Mouse (Mus musculus): ENCODE measurements around the gene Gadd45gip1. TPM values are rescaled to one million over a fixed set of nuclear protein-coding genes. Genes with fewer than 3 reads are reported as not detected.
A peak's percentile ranks its signal among the peaks of the same experiment; 100 is the strongest.

The Gadd45gip1 gene
- polyA plus RNA-seq, 1 experiment = 50.5 TPM

- Histone ChIP-seq H3K36me3 (ENCODE audit: control insufficient read depth, insufficient read depth, low read length) (peaks cover 67% of the 10 kb centered on the region), H3K4me3 (ENCODE audit: low read depth, low read length) (no peak overlapping the region), H3K27ac (ENCODE audit: insufficient read depth, low read depth, low read length) (no peak overlapping the region), H3K27me3 (ENCODE audit: control insufficient read depth, insufficient read depth, low read length) (no peaks in the 10 kb centered on the region), H3K4me1 (ENCODE audit: control insufficient read depth, insufficient read depth, insufficient read length, low read length) (no peaks in the 10 kb centered on the region)
- TF ChIP-seq POLR2A (IDR thresholded peaks at IDR 0.05; ENCODE audit: low read depth, low read length) (no peak), CTCF (IDR thresholded peaks at IDR 0.05; ENCODE audit: extremely low read depth, insufficient read length, insufficient replicate concordance, low read depth, low read length) (no peak)
- WGBS = 82% methylated on average over 5 of the region's 5 CpGs
Observed at GRCm38 (mm10) chr8:84838513-84838912, 7.2 kb downstream of the Gadd45gip1 start.

- no peak overlapping the region for H3K4me3 ChIP-seq (ENCODE audit: low read depth, low read length)
- TF ChIP-seq CTCF (IDR thresholded peaks at IDR 0.05; ENCODE audit: extremely low read depth, insufficient read length, insufficient replicate concordance, low read depth, low read length) (no peak), POLR2A (IDR thresholded peaks at IDR 0.05; ENCODE audit: low read depth, low read length) (no peak)
- no peak overlapping the region for H3K27ac ChIP-seq (ENCODE audit: insufficient read depth, low read depth, low read length)
- peaks cover 70% of the 10 kb centered on the region for H3K36me3 ChIP-seq (ENCODE audit: control insufficient read depth, insufficient read depth, low read length)
- peaks cover 2% of the 10 kb centered on the region; the same call in 1 of the 2 replicates for H3K4me1 ChIP-seq (ENCODE audit: control insufficient read depth, insufficient read depth, insufficient read length, low read length)
- WGBS = 57% methylated on average over 2 of the region's 2 CpGs
- H3K27me3 ChIP-seq (ENCODE audit: control insufficient read depth, insufficient read depth, low read length) = no peaks in the 10 kb centered on the region
Observed at GRCm38 (mm10) chr8:84839411-84839810, 8.1 kb downstream of the Gadd45gip1 start.

DNA sequence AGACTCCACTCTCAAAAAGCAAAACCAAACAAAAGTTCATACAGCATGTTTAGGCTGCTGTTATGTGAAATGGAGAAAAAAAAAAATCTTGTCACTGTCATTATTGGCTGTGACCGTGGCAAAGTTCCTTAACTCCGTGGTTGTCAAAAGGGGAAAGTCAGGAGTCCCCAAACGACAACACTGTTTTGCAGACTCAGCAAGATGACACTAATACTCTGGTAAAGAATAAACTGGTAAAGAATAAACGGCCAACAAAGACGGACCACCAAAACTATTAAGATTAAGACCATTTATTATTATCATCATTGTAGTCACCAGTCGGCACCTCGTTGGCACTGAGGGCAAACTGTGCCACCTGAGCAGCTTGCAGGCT lies 8.5 kb downstream of the Gadd45gip1 start:
- Histone ChIP-seq H3K4me3 (ENCODE audit: low read depth, low read length) (peak overlapping the region; percentile 79), H3K27ac (ENCODE audit: insufficient read depth, low read depth, low read length) (no peak overlapping the region), H3K4me1 (ENCODE audit: control insufficient read depth, insufficient read depth, insufficient read length, low read length) (peaks cover 7% of the 10 kb centered on the region; the same call in 1 of the 2 replicates), H3K27me3 (ENCODE audit: control insufficient read depth, insufficient read depth, low read length) (no peaks in the 10 kb centered on the region), H3K36me3 (ENCODE audit: control insufficient read depth, insufficient read depth, low read length) (peaks cover 71% of the 10 kb centered on the region)
- whole genome bisulfite sequencing = under 1% methylated on average over 7 of the region's 7 CpGs
- no peak for TF ChIP-seq CTCF (IDR thresholded peaks at IDR 0.05; ENCODE audit: extremely low read depth, insufficient read length, insufficient replicate concordance, low read depth, low read length)
- TF ChIP-seq POLR2A (IDR thresholded peaks at IDR 0.05; ENCODE audit: low read depth, low read length) = no peak

GRCm38 (mm10) chr8:84840248-84840999 lies 9.1 kb downstream of the Gadd45gip1 start, which contains the start of gene Rad23a:
Gene Rad23a (minus strand): TSS chr8:84840665.
- TF ChIP-seq CTCF (IDR thresholded peaks at IDR 0.05; ENCODE audit: extremely low read depth, insufficient read length, insufficient replicate concordance, low read depth, low read length) (no peak), POLR2A (IDR thresholded peaks at IDR 0.05; ENCODE audit: low read depth, low read length) (peak; percentile 52; the same call in 1 of the 2 replicates)
- no peaks in the 10 kb centered on the region for H3K27me3 ChIP-seq (ENCODE audit: control insufficient read depth, insufficient read depth, low read length)
- peaks cover 7% of the 10 kb centered on the region; the same call in 1 of the 2 replicates for H3K4me1 ChIP-seq (ENCODE audit: control insufficient read depth, insufficient read depth, insufficient read length, low read length)
- H3K27ac ChIP-seq (ENCODE audit: insufficient read depth, low read depth, low read length) = 0 out of 2 replicates have a peak within 1 kb of the TSS, but pooled peaks have one; percentile 17
- peak within 1 kb of the TSS; percentile 79 for H3K4me3 ChIP-seq (ENCODE audit: low read depth, low read length)
- peaks cover 70% of the 10 kb centered on the region for H3K36me3 ChIP-seq (ENCODE audit: control insufficient read depth, insufficient read depth, low read length)
- WGBS = 1% methylated on average over 55 of the region's 55 CpGs

GRCm38 (mm10) chr8:84841514-84841913 lies 10.2 kb downstream of the Gadd45gip1 start:
- Histone ChIP-seq H3K4me3 (ENCODE audit: low read depth, low read length) (no peak overlapping the region), H3K27ac (ENCODE audit: insufficient read depth, low read depth, low read length) (no peak overlapping the region), H3K4me1 (ENCODE audit: control insufficient read depth, insufficient read depth, insufficient read length, low read length) (peaks cover 10% of the 10 kb centered on the region; the same call in 1 of the 2 replicates), H3K27me3 (ENCODE audit: control insufficient read depth, insufficient read depth, low read length) (no peaks in the 10 kb centered on the region), H3K36me3 (ENCODE audit: control insufficient read depth, insufficient read depth, low read length) (peaks cover 64% of the 10 kb centered on the region)
- TF ChIP-seq POLR2A (IDR thresholded peaks at IDR 0.05; ENCODE audit: low read depth, low read length) (no peak), CTCF (IDR thresholded peaks at IDR 0.05; ENCODE audit: extremely low read depth, insufficient read length, insufficient replicate concordance, low read depth, low read length) (no peak)
- WGBS = 62% methylated on average over 1 of the region's 1 CpGs

- Histone ChIP-seq H3K36me3 (ENCODE audit: control insufficient read depth, insufficient read depth, low read length) (peaks cover 45% of the 10 kb centered on the region), H3K4me1 (ENCODE audit: control insufficient read depth, insufficient read depth, insufficient read length, low read length) (peaks cover 17% of the 10 kb centered on the region; the same call in 1 of the 2 replicates), H3K4me3 (ENCODE audit: low read depth, low read length) (peak overlapping the region; percentile 6; the same call in 1 of the 2 replicates), H3K27me3 (ENCODE audit: control insufficient read depth, insufficient read depth, low read length) (no peaks in the 10 kb centered on the region), H3K27ac (ENCODE audit: insufficient read depth, low read depth, low read length) (no peak overlapping the region)
- TF ChIP-seq CTCF (IDR thresholded peaks at IDR 0.05; ENCODE audit: extremely low read depth, insufficient read length, insufficient replicate concordance, low read depth, low read length) = no peak
- TF ChIP-seq POLR2A (IDR thresholded peaks at IDR 0.05; ENCODE audit: low read depth, low read length) = no peak
- WGBS = 70% methylated on average over 9 of the region's 9 CpGs
Observed at GRCm38 (mm10) chr8:84844397-84845070, 13.2 kb downstream of the Gadd45gip1 start.
